Mouse (Mus musculus) MEL (cell line): ENCODE data around the gene Hist4h4. TPM values are rescaled to one million over a fixed set of nuclear protein-coding genes. Genes with fewer than 3 reads are reported as not detected.

Experiments used
- DNase-seq: peaks from one replicate; pipeline ENCODE4 v3.0.0; 2011; ENCODE audit warnings: low read depth, low spot score
- H3K27ac ChIP-seq: 2 replicates; pipeline ENCODE4 v1.5.1; 2012; ENCODE audit warnings: low read depth, mild to moderate bottlenecking, control low read depth, low read length, moderate library complexity; ENCODE audit not compliant: control insufficient read depth
- H3K27me3 ChIP-seq, 2 experiments: fragments of 150-350 bp in 1 of 2; sonication (generic) in 1 of 2; 2 replicates each; pipeline ENCODE4 v1.6.1; 2012; ENCODE audit warnings: low read length in 2 of 2, mild to moderate bottlenecking in 2 of 2, improper control_type of control experiment in 1 of 2, moderate library complexity in 1 of 2; ENCODE audit not compliant: insufficient read depth in 2 of 2, control insufficient read depth in 1 of 2
- H3K36me3 ChIP-seq, 2 experiments: 2 replicates each; pipeline ENCODE4 v1.6.1; 2012 to 2014; ENCODE audit warnings: low read length in 2 of 2, improper control_type of control experiment in 1 of 2, inconsistent platforms in 1 of 2, mild to moderate bottlenecking in 1 of 2; ENCODE audit not compliant: insufficient read depth in 2 of 2, control insufficient read depth in 1 of 2
- H3K4me1 ChIP-seq, 2 experiments: fragments of 150-350 bp in 1 of 2; sonication (generic) in 1 of 2; 2 replicates each; pipeline ENCODE4 v1.6.1; 2012; ENCODE audit warnings: low read length in 2 of 2, improper control_type of control experiment in 1 of 2, mild to moderate bottlenecking in 1 of 2; ENCODE audit not compliant: insufficient read depth in 2 of 2, control insufficient read depth in 1 of 2
- H3K4me3 ChIP-seq, 2 experiments: fragments of 150-350 bp in 1 of 2; sonication (generic) in 1 of 2; 2 replicates each; pipeline ENCODE4 v1.5.1; 2012; ENCODE audit warnings: low read depth in 2 of 2, low read length in 2 of 2, mild to moderate bottlenecking in 2 of 2, moderate library complexity in 2 of 2, control low read depth in 1 of 2, improper control_type of control experiment in 1 of 2; ENCODE audit not compliant: control insufficient read depth in 1 of 2, insufficient read depth in 1 of 2
- H3K79me2 ChIP-seq: 2 replicates; pipeline ENCODE4 v1.6.1; 2012; ENCODE audit warnings: mild to moderate bottlenecking, low read length, moderate library complexity; ENCODE audit not compliant: control insufficient read depth, poor library complexity, insufficient read depth
- H3K9ac ChIP-seq: 2 replicates; pipeline ENCODE4 v1.6.1; 2012; ENCODE audit warnings: low read depth, mild to moderate bottlenecking, control low read depth, low read length, moderate library complexity; ENCODE audit not compliant: control insufficient read depth, poor library complexity, severe bottlenecking
- H3K9me3 ChIP-seq: fragments of 150-350 bp; sonication (generic); replicated peaks from 2 replicates; pipeline ENCODE4 v1.6.1; 2012; ENCODE audit warnings: mild to moderate bottlenecking, low read length, improper control_type of control experiment, moderate library complexity; ENCODE audit not compliant: insufficient read depth
- CHD1 ChIP-seq: IDR thresholded peaks from 2 replicates; pipeline ENCODE4 v1.6.1; 2012; ENCODE audit warnings: low read depth, mild to moderate bottlenecking, inconsistent platforms, low read length, improper control_type of control experiment
- CHD2 ChIP-seq: IDR thresholded peaks from 2 replicates; pipeline ENCODE4 v1.6.1; 2011; ENCODE audit warnings: low read length, improper control_type of control experiment
- E2F4 ChIP-seq: IDR thresholded peaks from 2 replicates; pipeline ENCODE4 v1.6.1; 2011; ENCODE audit warnings: low read depth, low read length, improper control_type of control experiment, borderline replicate concordance
- ELF1 ChIP-seq: IDR thresholded peaks from 2 replicates; pipeline ENCODE4 v1.6.1; 2014; ENCODE audit warnings: low read depth, mild to moderate bottlenecking, inconsistent platforms, low read length, improper control_type of control experiment, moderate library complexity
- EP300 ChIP-seq, 2 experiments: IDR thresholded peaks; 2 replicates each; pipeline ENCODE4 v1.6.1; 2011; ENCODE audit warnings: improper control_type of control experiment in 2 of 2, low read length in 2 of 2, low read depth in 1 of 2, mild to moderate bottlenecking in 1 of 2
- ETS1 ChIP-seq: IDR thresholded peaks from 2 replicates; pipeline ENCODE4 v1.6.1; 2012; ENCODE audit warnings: low read depth, mild to moderate bottlenecking, inconsistent platforms, low read length, improper control_type of control experiment, moderate library complexity
- GABPA ChIP-seq: IDR thresholded peaks from 2 replicates; pipeline ENCODE4 v1.6.1; 2012; ENCODE audit warnings: low read depth, mild to moderate bottlenecking, inconsistent platforms, low read length, improper control_type of control experiment, moderate library complexity
- GATA1 ChIP-seq: IDR thresholded peaks from 2 replicates; pipeline ENCODE4 v1.6.1; 2011; ENCODE audit warnings: low read depth, low read length, improper control_type of control experiment
- HCFC1 ChIP-seq: IDR thresholded peaks from 2 replicates; pipeline ENCODE4 v1.6.1; 2012; ENCODE audit warnings: low read depth, mild to moderate bottlenecking, inconsistent platforms, low read length, improper control_type of control experiment, moderate library complexity
- JUND ChIP-seq: IDR thresholded peaks from 2 replicates; pipeline ENCODE4 v1.6.1; 2011; ENCODE audit warnings: low read depth, mild to moderate bottlenecking, improper control_type of control experiment, low read length
- MAFK ChIP-seq: IDR thresholded peaks from 2 replicates; pipeline ENCODE4 v1.6.1; 2011; ENCODE audit warnings: low read depth, mild to moderate bottlenecking, low read length, improper control_type of control experiment, borderline replicate concordance
- MAX ChIP-seq: IDR thresholded peaks from 2 replicates; pipeline ENCODE4 v1.6.1; 2011; ENCODE audit warnings: low read length, improper control_type of control experiment
- MAZ ChIP-seq: IDR thresholded peaks from 2 replicates; pipeline ENCODE4 v1.6.1; 2012; ENCODE audit warnings: low read depth, mild to moderate bottlenecking, inconsistent platforms, low read length, improper control_type of control experiment
- MEF2A ChIP-seq: IDR thresholded peaks from 2 replicates; pipeline ENCODE4 v1.6.1; 2014; ENCODE audit warnings: low read depth, mild to moderate bottlenecking, inconsistent platforms, low read length, improper control_type of control experiment; ENCODE audit not compliant: poor library complexity, insufficient replicate concordance, severe bottlenecking; ENCODE audit errors: extremely low read depth
- MYB ChIP-seq: IDR thresholded peaks from 2 replicates; pipeline ENCODE4 v1.6.1; 2011; ENCODE audit warnings: mild to moderate bottlenecking, low read depth, low read length, improper control_type of control experiment
- MYC ChIP-seq: IDR thresholded peaks from 2 replicates; pipeline ENCODE4 v1.6.1; 2011; ENCODE audit warnings: low read depth, mild to moderate bottlenecking, low read length, improper control_type of control experiment, moderate library complexity
- NELFE ChIP-seq: IDR thresholded peaks from 2 replicates; pipeline ENCODE4 v1.6.1; 2011; ENCODE audit warnings: low read depth, low read length, improper control_type of control experiment
- NRF1 ChIP-seq: IDR thresholded peaks from 2 replicates; pipeline ENCODE4 v1.6.1; 2014; ENCODE audit warnings: low read depth, mild to moderate bottlenecking, inconsistent platforms, low read length, improper control_type of control experiment, moderate library complexity; ENCODE audit not compliant: poor library complexity, insufficient read depth, severe bottlenecking
- POLR2AphosphoS2 ChIP-seq: IDR thresholded peaks from 2 replicates; pipeline ENCODE4 v1.6.1; 2011; ENCODE audit warnings: low read length, improper control_type of control experiment
- POLR2AphosphoS5 ChIP-seq: IDR thresholded peaks from 2 replicates; pipeline ENCODE4 v1.6.1; 2012; ENCODE audit warnings: low read depth, borderline replicate concordance, mild to moderate bottlenecking, inconsistent platforms, low read length, moderate library complexity, mixed read lengths
- RAD21 ChIP-seq: IDR thresholded peaks from 2 replicates; pipeline ENCODE4 v1.6.1; 2011; ENCODE audit warnings: mild to moderate bottlenecking, low read depth, low read length, improper control_type of control experiment
- RCOR1 ChIP-seq: IDR thresholded peaks from 2 replicates; pipeline ENCODE4 v1.6.1; 2012; ENCODE audit warnings: low read depth, mild to moderate bottlenecking, inconsistent platforms, low read length, improper control_type of control experiment
- TAL1 ChIP-seq: IDR thresholded peaks from 2 replicates; pipeline ENCODE4 v1.6.1; 2012; ENCODE audit warnings: mild to moderate bottlenecking, inconsistent platforms, low read length, moderate library complexity, mixed read lengths
- TBP ChIP-seq: IDR thresholded peaks from 2 replicates; pipeline ENCODE4 v1.8.0; 2011; ENCODE audit warnings: low read depth, low read length, improper control_type of control experiment
- UBTF ChIP-seq: IDR thresholded peaks from 2 replicates; pipeline ENCODE4 v1.6.1; 2012; ENCODE audit warnings: low read depth, mild to moderate bottlenecking, inconsistent platforms, low read length, improper control_type of control experiment, moderate library complexity, borderline replicate concordance; ENCODE audit not compliant: insufficient read depth
- USF1 ChIP-seq: IDR thresholded peaks from 2 replicates; pipeline ENCODE4 v1.6.1; 2014; ENCODE audit warnings: low read depth, mild to moderate bottlenecking, inconsistent platforms, low read length, improper control_type of control experiment, moderate library complexity
- ZMIZ1 ChIP-seq: IDR thresholded peaks from 2 replicates; pipeline ENCODE4 v1.6.1; 2012; ENCODE audit warnings: low read depth, mild to moderate bottlenecking, inconsistent platforms, low read length, improper control_type of control experiment, moderate library complexity
- polyA plus RNA-seq, 2 experiments: library from polyadenylated mRNA; stranded (reverse) in 1 of 2; unstranded in 1 of 2; fragments of >175 nt in 1 of 2; fragments of >200 nt in 1 of 2; gene quantifications; 2 replicates each; pipeline versions ENCODE4 v1.2.1 to v1.2.4; 2012; ENCODE audit warnings: low replicate concordance in 2 of 2, low read depth in 1 of 2; ENCODE audit not compliant: insufficient read length in 2 of 2, insufficient read depth in 1 of 2, missing spikeins in 1 of 2
- total RNA-seq: library from RNA; depleted of rRNA; stranded (reverse); fragments of 300-350 nt; gene quantifications from 2 replicates; pipeline ENCODE4 v1.2.3, GENCODE M21; 2012

Gene Hist4h4
- total and polyA plus RNA-seq, 3 experiments = 1.1 to 306 TPM; not detected in 1

DNA sequence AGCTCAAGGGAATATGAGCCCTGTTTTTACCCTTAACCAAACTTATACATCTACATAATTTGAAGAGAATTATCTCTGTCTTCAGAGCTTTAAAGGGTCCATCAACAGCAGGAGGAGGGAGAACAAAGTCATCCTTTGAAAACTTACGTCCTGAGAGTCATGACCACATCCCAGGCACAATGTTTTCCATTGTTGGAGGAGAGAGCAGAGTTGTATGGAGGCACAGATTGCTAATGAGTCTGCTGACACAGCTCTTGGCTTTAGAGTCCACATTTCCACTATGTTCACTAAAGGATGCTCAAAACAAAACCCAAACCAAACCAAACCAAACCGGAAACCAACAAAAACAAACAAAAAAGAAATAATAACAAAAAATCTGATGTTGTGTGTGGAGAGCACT is 40.7 kb upstream of the Hist4h4 start:
- Histone ChIP-seq H3K9ac (no peak overlapping the region), H3K27me3 (peaks cover 0 to 1% of the 10 kb centered on the region in 2 experiments; a peak in 1 of 4 replicates), H3K4me1 (0 out of 4 replicates have a peak, but pooled peaks cover 0 to 4% of the 10 kb centered on the region in 2 experiments), H3K36me3 (no peaks in the 10 kb centered on the region), H3K4me3 (no peak overlapping the region), H3K9me3 (no peaks in the 10 kb centered on the region), H3K79me2 (no peaks in the 10 kb centered on the region), H3K27ac (no peak overlapping the region)
- no peak for TF ChIP-seq NRF1
- no peak for TF ChIP-seq ZMIZ1
- TF ChIP-seq MEF2A = no peak
- TF ChIP-seq JUND = no peak
- no peak for TF ChIP-seq MAX
- no peak for TF ChIP-seq NELFE
- TF ChIP-seq TBP = no peak
- no peak for TF ChIP-seq RAD21
- no peak for TF ChIP-seq POLR2AphosphoS5
- no peak for TF ChIP-seq TAL1
- no peak for TF ChIP-seq MYB
- no peak for TF ChIP-seq ETS1
- TF ChIP-seq POLR2AphosphoS2 = no peak
- TF ChIP-seq HCFC1 = no peak
- TF ChIP-seq MAZ = no peak
- TF ChIP-seq MYC = no peak
- no peak for TF ChIP-seq ELF1
- no peak for TF ChIP-seq RCOR1
- DNase-seq = no peak

DNA sequence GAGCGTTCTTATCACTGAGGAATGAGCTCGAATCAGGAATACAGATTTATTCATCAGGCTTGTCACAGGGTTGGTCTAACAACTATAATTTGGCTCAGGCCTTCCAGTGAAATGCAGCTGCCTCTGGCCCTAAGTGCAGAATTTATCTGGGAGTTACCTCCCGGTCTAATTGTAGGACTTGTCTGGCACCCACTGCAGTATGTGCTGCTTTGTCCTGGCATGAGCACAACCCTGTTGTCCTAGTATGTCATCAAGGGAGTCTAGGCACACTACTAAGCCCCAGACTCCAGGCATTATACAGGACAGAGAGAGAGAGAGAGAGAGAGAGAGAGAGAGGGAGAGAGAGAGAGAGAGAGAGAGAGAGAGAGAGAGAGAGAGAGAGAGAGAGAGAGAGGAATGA is 33.1 kb upstream of the Hist4h4 start:
- DNase-seq = no peak
- H3K27ac ChIP-seq = no peak overlapping the region
- no peak overlapping the region for H3K4me3 ChIP-seq
- H3K9ac ChIP-seq = no peak overlapping the region
- no peaks in the 10 kb centered on the region for H3K9me3 ChIP-seq
- TF ChIP-seq POLR2AphosphoS5 (no peak), GABPA (no peak), MAFK (no peak), MEF2A (no peak), RCOR1 (no peak), TAL1 (no peak), UBTF (no peak), GATA1 (no peak), ETS1 (no peak), MAX (no peak), CHD1 (no peak), E2F4 (no peak), ELF1 (no peak), EP300 (IDR thresholded peaks at IDR 0.05; ENCODE audit: low read depth in 1 of 2, low read length in 2 of 2) (no peak), HCFC1 (no peak), POLR2AphosphoS2 (no peak), USF1 (no peak), RAD21 (no peak), MAZ (no peak), CHD2 (no peak)
- H3K27me3 ChIP-seq = peaks cover 1 to 3% of the 10 kb centered on the region in 2 experiments; a peak in 2 of 4 replicates
- H3K4me1 ChIP-seq = no peaks in the 10 kb centered on the region
- no peaks in the 10 kb centered on the region for H3K36me3 ChIP-seq
- H3K79me2 ChIP-seq = no peaks in the 10 kb centered on the region
